Mouse (Mus musculus): ENCODE data around the gene Iqschfp. TPM values are rescaled to one million over a fixed set of nuclear protein-coding genes. Genes with fewer than 3 reads are reported as not detected.
A peak's percentile ranks its signal among the peaks of the same experiment; 100 is the strongest.

The Iqschfp gene
- polyA plus RNA-seq, 1 experiment from 2014 or later, result 0.12 TPM

GRCm38 (mm10) chr3:68610011-68610410 lies 718.0 kb downstream of the Iqschfp start:
- WGBS, result 89% methylated on average over 6 of the region's 6 CpGs
- H3K27me3 ChIP-seq (ENCODE audit: low read depth, poor library complexity, severe bottlenecking), result no peaks in the 10 kb centered on the region
- peaks cover 21% of the 10 kb centered on the region for H3K4me1 ChIP-seq
- DNase-seq (ENCODE audit: low spot score), result no peak
- no peak overlapping the region for H3K27ac ChIP-seq (replicated peaks)
- H3K9me3 ChIP-seq (replicated peaks), result no peaks in the 10 kb centered on the region
- no peak overlapping the region for H3K4me3 ChIP-seq
- H3K36me3 ChIP-seq, result 0 out of 2 replicates have a peak, but pooled peaks cover 3% of the 10 kb centered on the region

- no peak overlapping the region for H3K27ac ChIP-seq (replicated peaks)
- H3K4me3 ChIP-seq, result no peak overlapping the region
- no peaks in the 10 kb centered on the region for H3K9me3 ChIP-seq (replicated peaks)
- no peak for DNase-seq (ENCODE audit: low spot score)
- H3K27me3 ChIP-seq (ENCODE audit: low read depth, poor library complexity, severe bottlenecking), result no peaks in the 10 kb centered on the region
- 91% methylated on average over 11 of the region's 11 CpGs for WGBS
- H3K4me1 ChIP-seq, result peaks cover 27% of the 10 kb centered on the region
- 0 out of 2 replicates have a peak, but pooled peaks cover 3% of the 10 kb centered on the region for H3K36me3 ChIP-seq
These were observed 718.7 kb downstream of the Iqschfp start for GRCm38 (mm10) chr3:68610598-68611261.

GRCm38 (mm10) chr3:68615042-68615810 lies 723.2 kb downstream of the Iqschfp start:
- peak; percentile 27 for DNase-seq (ENCODE audit: low spot score)
- Histone ChIP-seq H3K9me3 (replicated peaks) (no peaks in the 10 kb centered on the region), H3K27ac (replicated peaks) (0 out of 2 replicates have a peak overlapping the region, but pooled peaks have one; percentile 40), H3K4me1 (peaks cover 35% of the 10 kb centered on the region), H3K27me3 (ENCODE audit: low read depth, poor library complexity, severe bottlenecking) (peaks cover 4% of the 10 kb centered on the region; the same call in 1 of the 2 replicates), H3K4me3 (no peak overlapping the region), H3K36me3 (peaks cover 16% of the 10 kb centered on the region)
- WGBS, result 73% methylated on average over 10 of the region's 10 CpGs

GRCm38 (mm10) chr3:68616363-68616762 lies 724.3 kb downstream of the Iqschfp start:
- DNase-seq (ENCODE audit: low spot score), result no peak
- peaks cover 35% of the 10 kb centered on the region for H3K4me1 ChIP-seq
- H3K27me3 ChIP-seq (ENCODE audit: low read depth, poor library complexity, severe bottlenecking), result peaks cover 4% of the 10 kb centered on the region; the same call in 1 of the 2 replicates
- peaks cover 27% of the 10 kb centered on the region for H3K36me3 ChIP-seq
- H3K9me3 ChIP-seq (replicated peaks), result no peaks in the 10 kb centered on the region
- no peak overlapping the region for H3K27ac ChIP-seq (replicated peaks)
- no peak overlapping the region for H3K4me3 ChIP-seq
- WGBS, result 88% methylated on average over 12 of the region's 12 CpGs

- no peak overlapping the region for H3K27ac ChIP-seq (replicated peaks)
- H3K27me3 ChIP-seq (ENCODE audit: low read depth, poor library complexity, severe bottlenecking), result peaks cover 4% of the 10 kb centered on the region; the same call in 1 of the 2 replicates
- 94% methylated on average over 10 of the region's 10 CpGs for WGBS
- peaks cover 35% of the 10 kb centered on the region for H3K4me1 ChIP-seq
- H3K4me3 ChIP-seq, result no peak overlapping the region
- no peak for DNase-seq (ENCODE audit: low spot score)
- peaks cover 39% of the 10 kb centered on the region for H3K36me3 ChIP-seq
- H3K9me3 ChIP-seq (replicated peaks), result no peaks in the 10 kb centered on the region
These were observed 725.7 kb downstream of the Iqschfp start for GRCm38 (mm10) chr3:68617708-68618107.

GRCm38 (mm10) chr3:68619097-68619496 lies 727.1 kb downstream of the Iqschfp start:
- Histone ChIP-seq H3K9me3 (replicated peaks) (no peaks in the 10 kb centered on the region), H3K4me3 (no peak overlapping the region), H3K36me3 (peaks cover 44% of the 10 kb centered on the region), H3K4me1 (peaks cover 22% of the 10 kb centered on the region), H3K27ac (replicated peaks) (no peak overlapping the region), H3K27me3 (ENCODE audit: low read depth, poor library complexity, severe bottlenecking) (peaks cover 4% of the 10 kb centered on the region; the same call in 1 of the 2 replicates)
- no peak for DNase-seq (ENCODE audit: low spot score)
- 84% methylated on average over 5 of the region's 5 CpGs for WGBS

- 89% methylated on average over 3 of the region's 3 CpGs for WGBS
- no peak overlapping the region for H3K4me3 ChIP-seq
These were observed 729.9 kb downstream of the Iqschfp start for GRCm38 (mm10) chr3:68621971-68622370.

GRCm38 (mm10) chr3:68623036-68623435 lies 731.0 kb downstream of the Iqschfp start:
- H3K4me3 ChIP-seq, result no peak overlapping the region
- peaks cover 53% of the 10 kb centered on the region for H3K36me3 ChIP-seq
- H3K27me3 ChIP-seq (ENCODE audit: low read depth, poor library complexity, severe bottlenecking), result peaks cover 1% of the 10 kb centered on the region; the same call in 1 of the 2 replicates
- H3K9me3 ChIP-seq (replicated peaks), result no peaks in the 10 kb centered on the region
- DNase-seq (ENCODE audit: low spot score), result no peak
- 89% methylated on average over 5 of the region's 5 CpGs for WGBS
- peaks cover 8% of the 10 kb centered on the region; the same call in 1 of the 2 replicates for H3K4me1 ChIP-seq
- no peak overlapping the region for H3K27ac ChIP-seq (replicated peaks)

More at GRCm38 (mm10) chr3:68621971-68622370, 729.9 kb downstream of the Iqschfp start:
- peaks cover 8% of the 10 kb centered on the region; the same call in 1 of the 2 replicates for H3K4me1 ChIP-seq
- no peak for DNase-seq (ENCODE audit: low spot score)
- peaks cover 61% of the 10 kb centered on the region for H3K36me3 ChIP-seq
- no peak overlapping the region for H3K27ac ChIP-seq (replicated peaks)
- H3K27me3 ChIP-seq (ENCODE audit: low read depth, poor library complexity, severe bottlenecking), result peaks cover 4% of the 10 kb centered on the region; the same call in 1 of the 2 replicates
- no peaks in the 10 kb centered on the region for H3K9me3 ChIP-seq (replicated peaks)

- 90% methylated on average over 6 of the region's 6 CpGs for WGBS
- no peak overlapping the region for H3K27ac ChIP-seq (replicated peaks)
- H3K27me3 ChIP-seq (ENCODE audit: low read depth, poor library complexity, severe bottlenecking), result no peaks in the 10 kb centered on the region
- H3K4me3 ChIP-seq, result no peak overlapping the region
- H3K9me3 ChIP-seq (replicated peaks), result no peaks in the 10 kb centered on the region
- no peak for DNase-seq (ENCODE audit: low spot score)
- peaks cover 3% of the 10 kb centered on the region; the same call in 1 of the 2 replicates for H3K4me1 ChIP-seq
- H3K36me3 ChIP-seq, result peaks cover 47% of the 10 kb centered on the region
These were observed 732.4 kb downstream of the Iqschfp start for GRCm38 (mm10) chr3:68624471-68624870.

- H3K36me3 ChIP-seq, result peaks cover 16% of the 10 kb centered on the region
- H3K4me1 ChIP-seq, result 0 out of 2 replicates have a peak, but pooled peaks cover 6% of the 10 kb centered on the region
- 81% methylated on average over 4 of the region's 4 CpGs for WGBS
- no peaks in the 10 kb centered on the region for H3K27me3 ChIP-seq (ENCODE audit: low read depth, poor library complexity, severe bottlenecking)
- DNase-seq (ENCODE audit: low spot score), result no peak
- no peaks in the 10 kb centered on the region for H3K9me3 ChIP-seq (replicated peaks)
- H3K4me3 ChIP-seq, result no peak overlapping the region
- no peak overlapping the region for H3K27ac ChIP-seq (replicated peaks)
These were observed 738.2 kb downstream of the Iqschfp start for GRCm38 (mm10) chr3:68630261-68630660.

- no peaks in the 10 kb centered on the region for H3K27me3 ChIP-seq (ENCODE audit: low read depth, poor library complexity, severe bottlenecking)
- H3K4me1 ChIP-seq, result 0 out of 2 replicates have a peak, but pooled peaks cover 6% of the 10 kb centered on the region
- no peak overlapping the region for H3K4me3 ChIP-seq
- H3K9me3 ChIP-seq (replicated peaks), result no peaks in the 10 kb centered on the region
- H3K36me3 ChIP-seq, result peaks cover 10% of the 10 kb centered on the region
- no peak overlapping the region for H3K27ac ChIP-seq (replicated peaks)
- no peak for DNase-seq (ENCODE audit: low spot score)
- WGBS, result 72% methylated on average over 3 of the region's 3 CpGs
These were observed 738.8 kb downstream of the Iqschfp start for GRCm38 (mm10) chr3:68630821-68631220.

GRCm38 (mm10) chr3:68632714-68633113 lies 740.7 kb downstream of the Iqschfp start:
- WGBS, result 87% methylated on average over 3 of the region's 3 CpGs
- no peaks in the 10 kb centered on the region for H3K27me3 ChIP-seq (ENCODE audit: low read depth, poor library complexity, severe bottlenecking)
- no peak overlapping the region for H3K27ac ChIP-seq (replicated peaks)

More at GRCm38 (mm10) chr3:68632714-68633113, 740.7 kb downstream of the Iqschfp start:
- Histone ChIP-seq H3K4me3 (no peak overlapping the region), H3K36me3 (no peaks in the 10 kb centered on the region), H3K4me1 (peaks cover 9% of the 10 kb centered on the region), H3K9me3 (replicated peaks) (no peaks in the 10 kb centered on the region)
- no peak for DNase-seq (ENCODE audit: low spot score)
